Mouse (Mus musculus): ENCODE results near the gene Ift81. TPM values are rescaled to one million over a fixed set of nuclear protein-coding genes. Genes with fewer than 3 reads are reported as not detected.

Ift81 gene
- polyA plus RNA-seq, 1 experiment from 2014 or later, result 29.5 TPM

DNA sequence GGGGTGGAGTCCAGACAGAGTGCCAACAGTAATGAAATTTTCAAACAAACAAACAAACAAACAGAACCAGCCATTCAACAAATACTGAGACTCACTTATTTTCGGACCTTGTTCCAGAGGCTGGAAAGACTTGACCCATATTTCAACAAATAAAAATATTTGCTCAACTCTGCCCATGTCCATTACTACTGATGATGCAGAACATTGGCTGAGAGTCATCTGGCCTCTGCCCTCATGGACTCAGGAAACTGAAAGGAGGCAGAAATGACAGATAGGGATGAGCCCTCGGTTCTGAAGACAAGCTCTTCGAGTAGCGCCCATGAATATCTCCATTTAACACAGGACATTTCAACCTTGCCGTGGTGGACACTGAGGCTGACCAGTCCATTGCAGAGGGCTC lies 8.2 kb upstream of the Ift81 start:
- Histone ChIP-seq H3K4me1 (ENCODE audit: insufficient read depth, low read depth, low read length) (peaks cover 4% of the 10 kb centered on the region; the same call in 1 of the 2 replicates), H3K9me3 (ENCODE audit: low read length) (no peaks in the 10 kb centered on the region), H3K36me3 (ENCODE audit: insufficient read depth, low read length) (no peaks in the 10 kb centered on the region), H3K9ac (replicated peaks; ENCODE audit: low read depth) (no peak overlapping the region), H3K27me3 (replicated peaks; ENCODE audit: insufficient read depth, low read length) (no peaks in the 10 kb centered on the region), H3K27ac (ENCODE audit: low read length) (peak overlapping the region; percentile 75), H3K4me2 (replicated peaks; ENCODE audit: low read depth, low read length) (no peak overlapping the region), H3K4me3 (ENCODE audit: low read depth, low read length) (no peak overlapping the region)
- 74% methylated on average over 5 of the region's 5 CpGs for WGBS
- ATAC-seq, result no peak
- DNase-seq (ENCODE audit: low spot score), result peak; percentile 38
- TF ChIP-seq CTCF (IDR thresholded peaks at IDR 0.05) (no peak), EP300 (IDR thresholded peaks at IDR 0.05) (no peak)

DNA sequence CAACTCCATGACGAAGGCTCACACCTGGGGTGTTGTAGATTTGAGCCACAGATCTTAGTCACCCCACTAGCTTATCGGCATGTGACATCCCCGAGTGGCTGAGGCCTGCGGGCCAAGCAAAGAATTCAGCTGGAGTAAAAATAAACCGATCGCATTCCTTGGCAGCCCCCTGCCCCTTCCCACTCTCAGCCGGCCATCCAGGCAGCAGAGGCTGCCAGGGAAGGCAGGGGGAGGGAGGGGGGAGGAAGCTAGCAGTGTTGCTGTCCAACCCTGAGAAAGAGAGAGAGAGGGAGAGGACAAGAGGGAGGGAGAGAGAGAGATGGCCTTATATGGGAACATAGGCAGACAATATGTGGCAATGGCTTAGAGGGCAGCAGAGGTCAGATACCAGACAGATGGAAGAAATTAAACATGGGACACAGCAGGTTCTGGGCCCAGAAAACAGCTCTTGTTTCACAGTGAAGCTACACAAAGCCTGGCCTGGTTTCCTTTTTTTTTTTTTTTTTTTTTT lies 7.1 kb upstream of the Ift81 start:
- peak; percentile 92 for ATAC-seq
- DNase-seq (ENCODE audit: low spot score), result peak; percentile 94

DNA sequence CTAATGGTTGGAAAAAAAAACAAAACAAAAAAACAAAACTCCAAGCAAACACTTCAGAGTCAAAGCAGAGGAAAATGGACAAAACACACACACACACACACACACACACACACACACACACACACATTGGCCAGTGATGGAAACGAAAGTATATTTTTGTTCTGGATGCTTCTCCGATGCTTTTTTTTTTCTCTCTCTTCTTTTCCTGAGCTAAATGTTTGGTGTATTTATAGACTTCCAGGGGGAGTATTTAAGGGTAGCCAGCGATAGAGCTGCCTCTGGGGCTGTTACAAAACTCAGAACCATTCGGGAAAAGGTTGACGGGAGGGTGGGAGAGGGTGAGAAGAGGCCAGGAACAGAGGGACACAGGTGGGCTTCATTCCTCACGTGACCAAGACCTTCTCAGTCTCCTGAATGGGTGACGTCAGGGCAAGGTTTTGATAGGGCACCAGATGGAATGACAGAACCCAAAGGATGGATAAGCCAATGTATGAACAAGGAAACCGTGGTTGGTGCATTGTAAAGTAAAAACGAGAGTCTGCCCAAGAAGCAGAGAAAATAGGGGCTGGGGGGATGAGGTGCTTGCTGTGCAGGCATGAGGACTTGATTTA lies 5.5 kb upstream of the Ift81 start:
- Histone ChIP-seq H3K27me3 (replicated peaks; ENCODE audit: insufficient read depth, low read length) (no peaks in the 10 kb centered on the region), H3K4me3 (ENCODE audit: low read depth, low read length) (no peak overlapping the region), H3K4me2 (replicated peaks; ENCODE audit: low read depth, low read length) (no peak overlapping the region), H3K9ac (replicated peaks; ENCODE audit: low read depth) (no peak overlapping the region), H3K9me3 (ENCODE audit: low read length) (no peaks in the 10 kb centered on the region), H3K27ac (ENCODE audit: low read length) (0 out of 2 replicates have a peak overlapping the region, but pooled peaks have one; percentile 1), H3K36me3 (ENCODE audit: insufficient read depth, low read length) (no peaks in the 10 kb centered on the region), H3K4me1 (ENCODE audit: insufficient read depth, low read depth, low read length) (peaks cover 4% of the 10 kb centered on the region; the same call in 1 of the 2 replicates)
- DNase-seq (ENCODE audit: low spot score), result peak; percentile 53
- 66% methylated on average over 9 of the region's 9 CpGs for WGBS
- TF ChIP-seq CTCF (IDR thresholded peaks at IDR 0.05) (no peak), EP300 (IDR thresholded peaks at IDR 0.05) (no peak)
- no peak for ATAC-seq

More for the DNA sequence above, 7.1 kb upstream of the Ift81 start:
- Histone ChIP-seq H3K9ac (replicated peaks; ENCODE audit: low read depth) (no peak overlapping the region), H3K4me2 (replicated peaks; ENCODE audit: low read depth, low read length) (no peak overlapping the region), H3K27ac (ENCODE audit: low read length) (peak overlapping the region; percentile 64; the same call in 1 of the 2 replicates), H3K27me3 (replicated peaks; ENCODE audit: insufficient read depth, low read length) (no peaks in the 10 kb centered on the region), H3K36me3 (ENCODE audit: insufficient read depth, low read length) (no peaks in the 10 kb centered on the region), H3K4me1 (ENCODE audit: insufficient read depth, low read depth, low read length) (peaks cover 4% of the 10 kb centered on the region; the same call in 1 of the 2 replicates), H3K4me3 (ENCODE audit: low read depth, low read length) (no peak overlapping the region), H3K9me3 (ENCODE audit: low read length) (no peaks in the 10 kb centered on the region)
- TF ChIP-seq CTCF (IDR thresholded peaks at IDR 0.05) (no peak), EP300 (IDR thresholded peaks at IDR 0.05) (peak; percentile 37)
- 17% methylated on average over 7 of the region's 7 CpGs for WGBS

DNA sequence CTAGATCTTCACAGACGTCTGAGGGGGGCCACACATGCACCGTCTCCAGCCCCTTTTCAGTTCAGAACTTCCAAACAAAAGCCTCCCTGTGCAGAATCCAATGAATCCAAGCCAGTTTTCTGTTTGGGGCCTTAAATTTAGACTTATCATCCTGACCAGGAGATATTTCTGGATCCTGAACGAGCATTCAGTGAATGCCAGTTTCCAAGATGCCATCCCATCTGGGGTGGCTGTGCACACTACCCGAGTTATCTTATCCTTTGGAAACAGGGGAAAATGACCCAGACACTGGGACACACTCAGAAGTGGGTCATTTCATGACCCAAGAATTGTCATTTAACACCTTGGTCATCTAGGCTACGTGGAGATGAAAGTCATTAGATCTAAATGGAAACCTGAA lies 3.4 kb upstream of the Ift81 start:
- Histone ChIP-seq H3K4me3 (ENCODE audit: low read depth, low read length) (no peak overlapping the region), H3K36me3 (ENCODE audit: insufficient read depth, low read length) (no peaks in the 10 kb centered on the region), H3K4me2 (replicated peaks; ENCODE audit: low read depth, low read length) (no peak overlapping the region), H3K9me3 (ENCODE audit: low read length) (no peaks in the 10 kb centered on the region), H3K27ac (ENCODE audit: low read length) (no peak overlapping the region), H3K27me3 (replicated peaks; ENCODE audit: insufficient read depth, low read length) (no peaks in the 10 kb centered on the region), H3K9ac (replicated peaks; ENCODE audit: low read depth) (no peak overlapping the region), H3K4me1 (ENCODE audit: insufficient read depth, low read depth, low read length) (peaks cover 4% of the 10 kb centered on the region; the same call in 1 of the 2 replicates)
- 79% methylated on average over 5 of the region's 5 CpGs for WGBS
- ATAC-seq (no peak), DNase-seq (ENCODE audit: low spot score) (no peak)
- TF ChIP-seq EP300 (IDR thresholded peaks at IDR 0.05) (no peak), CTCF (IDR thresholded peaks at IDR 0.05) (no peak)

DNA sequence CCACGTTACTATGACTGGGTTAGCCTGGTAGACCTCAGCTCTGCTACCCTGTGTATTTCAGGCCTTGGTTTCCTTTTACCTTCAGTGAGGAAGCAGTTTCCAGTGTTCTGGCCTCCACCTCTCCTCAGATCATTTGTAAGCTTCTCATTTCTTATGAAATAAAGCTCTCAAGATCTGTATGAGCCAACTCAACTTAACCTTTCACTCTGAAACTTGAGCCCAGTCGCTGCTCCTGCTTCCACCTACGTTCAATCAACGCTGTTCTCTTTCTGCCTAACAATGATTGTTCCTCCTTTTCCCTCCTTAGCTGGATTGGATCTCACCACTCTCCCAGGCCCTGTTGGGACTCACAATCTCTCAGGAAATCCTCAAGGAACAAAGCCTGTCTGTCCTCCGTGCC lies 2.7 kb downstream of the Ift81 start:
- TF ChIP-seq CTCF (IDR thresholded peaks at IDR 0.05) (no peak), EP300 (IDR thresholded peaks at IDR 0.05) (no peak)
- H3K36me3 ChIP-seq (ENCODE audit: insufficient read depth, low read length), result no peaks in the 10 kb centered on the region
- no peaks in the 10 kb centered on the region for H3K9me3 ChIP-seq (ENCODE audit: low read length)
- H3K4me3 ChIP-seq (ENCODE audit: low read depth, low read length), result no peak overlapping the region
- no peaks in the 10 kb centered on the region for H3K27me3 ChIP-seq (replicated peaks; ENCODE audit: insufficient read depth, low read length)
- no peak overlapping the region for H3K4me2 ChIP-seq (replicated peaks; ENCODE audit: low read depth, low read length)
- H3K4me1 ChIP-seq (ENCODE audit: insufficient read depth, low read depth, low read length), result no peaks in the 10 kb centered on the region
- 41% methylated on average over 5 of the region's 5 CpGs for WGBS
- DNase-seq (ENCODE audit: low spot score) (peak; percentile 71), ATAC-seq (peak; percentile 15; the same call in 1 of the 2 replicates)
- peak overlapping the region; percentile 30; the same call in 1 of the 2 replicates for H3K9ac ChIP-seq (replicated peaks; ENCODE audit: low read depth)
- H3K27ac ChIP-seq (ENCODE audit: low read length), result peak overlapping the region; percentile 75

DNA sequence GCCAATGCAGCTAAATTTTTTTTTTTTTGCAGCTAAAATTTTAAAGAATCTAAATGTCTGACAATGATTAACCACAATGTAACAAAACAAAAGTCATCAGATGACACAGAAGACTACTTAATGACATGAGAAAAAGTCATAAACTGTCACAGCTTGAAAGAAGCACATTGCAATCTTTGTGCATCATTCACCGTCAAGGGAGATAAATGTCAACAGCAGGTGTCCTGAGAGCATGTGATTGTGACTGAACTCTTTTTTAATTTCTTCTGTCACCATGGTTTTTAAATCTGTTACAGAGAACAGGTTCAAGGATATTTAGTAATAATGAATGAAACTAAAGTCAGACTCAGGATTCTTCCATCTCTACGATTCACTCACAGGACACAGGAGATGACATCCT lies 9.4 kb downstream of the Ift81 start:
- no peak overlapping the region for H3K27ac ChIP-seq (ENCODE audit: low read length)
- H3K4me2 ChIP-seq (replicated peaks; ENCODE audit: low read depth, low read length), result no peak overlapping the region
- WGBS, result 94% methylated on average over 2 of the region's 2 CpGs
- no peak overlapping the region for H3K4me3 ChIP-seq (ENCODE audit: low read depth, low read length)
- H3K9ac ChIP-seq (replicated peaks; ENCODE audit: low read depth), result no peak overlapping the region
- H3K9me3 ChIP-seq (ENCODE audit: low read length), result no peaks in the 10 kb centered on the region
- H3K36me3 ChIP-seq (ENCODE audit: insufficient read depth, low read length), result peaks cover 9% of the 10 kb centered on the region
- no peaks in the 10 kb centered on the region for H3K27me3 ChIP-seq (replicated peaks; ENCODE audit: insufficient read depth, low read length)
- ATAC-seq, result no peak
- no peak for DNase-seq (ENCODE audit: low spot score)
- H3K4me1 ChIP-seq (ENCODE audit: insufficient read depth, low read depth, low read length), result peaks cover 7% of the 10 kb centered on the region; the same call in 1 of the 2 replicates
- TF ChIP-seq EP300 (IDR thresholded peaks at IDR 0.05) (no peak), CTCF (IDR thresholded peaks at IDR 0.05) (no peak)
